Mouse (Mus musculus) stomach, embryonic 15.5 days (tissue): ENCODE data around the gene Il1rn. TPM values are rescaled to one million over a fixed set of nuclear protein-coding genes. Genes with fewer than 3 reads are reported as not detected.

Experiments used
- ATAC-seq: fragments of 200-750 bp; cut with Nextera tagmentation; 2 replicates; pipeline ENCODE4 v1.8.0; 2017; ENCODE audit warnings: low read depth, moderate number of reproducible peaks, moderate TSS enrichment; ENCODE audit not compliant: insufficient read depth, low FRiP score
- H3K27ac ChIP-seq: fragments of 300-500 bp; sonication (generic); 2 replicates; pipeline ENCODE4 v1.5.1; 2015; ENCODE audit warnings: mild to moderate bottlenecking, inconsistent platforms
- H3K27me3 ChIP-seq: fragments of 300-500 bp; sonication (generic); replicated peaks from 2 replicates; pipeline ENCODE4 v1.6.1; 2015; ENCODE audit warnings: inconsistent platforms
- H3K36me3 ChIP-seq: fragments of 300-500 bp; sonication (generic); 2 replicates; pipeline ENCODE4 v1.6.1; 2015; ENCODE audit warnings: inconsistent platforms
- H3K4me1 ChIP-seq: fragments of 300-500 bp; sonication (generic); 2 replicates; pipeline ENCODE4 v1.6.1; 2015; ENCODE audit warnings: inconsistent platforms
- H3K4me2 ChIP-seq: fragments of 300-500 bp; sonication (generic); 2 replicates; pipeline ENCODE4 v1.6.1; 2015; ENCODE audit warnings: mild to moderate bottlenecking, inconsistent platforms
- H3K4me3 ChIP-seq: fragments of 300-500 bp; sonication (generic); replicated peaks from 2 replicates; pipeline ENCODE4 v1.5.1; 2015; ENCODE audit warnings: inconsistent platforms
- H3K9ac ChIP-seq: fragments of 300-500 bp; sonication (generic); 2 replicates; pipeline ENCODE4 v1.6.1; 2015; ENCODE audit warnings: inconsistent platforms
- H3K9me3 ChIP-seq: fragments of 300-500 bp; sonication (generic); 2 replicates; pipeline ENCODE4 v1.6.1; 2016; ENCODE audit warnings: inconsistent platforms
- WGBS: fragments of 180-500 bp; shearing (Covaris S2); methylation state at CpG from one replicate; pipeline ENCODE4 v1.1.7; 2015; 5-methylcytosine and 5-hydroxymethylcytosine counted together
- polyA plus RNA-seq: library from polyadenylated mRNA; unstranded; fragments of >200 nt; fragmentation: Nextera tagmentation; extraction: Ambion mirVana; gene quantifications from 2 replicates; pipeline ENCODE4 v1.2.1, GENCODE M21; 2015

Gene Il1rn
- 4.7 and 7.3 TPM in 2 replicates for polyA plus RNA-seq

- H3K4me2 ChIP-seq, result no peak within 1 kb of the TSS
- peak; percentile 53; the same call in 1 of the 2 replicates for ATAC-seq
- H3K9ac ChIP-seq, result no peak within 1 kb of the TSS
- H3K4me3 ChIP-seq, result no peak within 1 kb of the TSS
- WGBS, result 63% methylated on average over 2 of the region's 2 CpGs
- no peaks in the 10 kb centered on the region for H3K27me3 ChIP-seq
- H3K4me1 ChIP-seq, result no peaks in the 10 kb centered on the region
- peak within 1 kb of the TSS; percentile 22; the same call in 1 of the 2 replicates for H3K27ac ChIP-seq
- no peaks in the 10 kb centered on the region for H3K36me3 ChIP-seq
- H3K9me3 ChIP-seq, result no peaks in the 10 kb centered on the region
Measured at GRCm38 (mm10) chr2:24336545-24336944, at the start of gene Il1rn. TSS of gene Il1rn (plus strand) at chr2:24336853.

- ATAC-seq, result no peak
- no peaks in the 10 kb centered on the region for H3K4me1 ChIP-seq
- H3K4me3 ChIP-seq, result no peak within 1 kb of the TSS
- no peak within 1 kb of the TSS for H3K9ac ChIP-seq
- H3K27ac ChIP-seq, result no peak within 1 kb of the TSS
- H3K36me3 ChIP-seq, result no peaks in the 10 kb centered on the region
- WGBS, result 66% methylated on average over 5 of the region's 5 CpGs
- H3K9me3 ChIP-seq, result no peaks in the 10 kb centered on the region
- no peak within 1 kb of the TSS for H3K4me2 ChIP-seq
- no peaks in the 10 kb centered on the region for H3K27me3 ChIP-seq
Measured at GRCm38 (mm10) chr2:24290896-24291295, 45.8 kb upstream of the Il1rn start, which contains the start of gene Il1f10. TSS of gene Il1f10 (plus strand) at chr2:24291196.

GRCm38 (mm10) chr2:24294616-24295015 is 42.0 kb upstream of the Il1rn start:
- no peak overlapping the region for H3K4me2 ChIP-seq
- no peaks in the 10 kb centered on the region for H3K9me3 ChIP-seq
- no peaks in the 10 kb centered on the region for H3K4me1 ChIP-seq
- no peak overlapping the region for H3K9ac ChIP-seq
- H3K4me3 ChIP-seq, result no peak overlapping the region
- no peak for ATAC-seq
- WGBS, result 28% methylated on average over 1 of the region's 1 CpGs
- H3K27me3 ChIP-seq, result no peaks in the 10 kb centered on the region
- H3K27ac ChIP-seq, result no peak overlapping the region
- H3K36me3 ChIP-seq, result no peaks in the 10 kb centered on the region

- Histone ChIP-seq H3K27ac (no peak overlapping the region), H3K4me1 (no peaks in the 10 kb centered on the region), H3K4me2 (no peak overlapping the region), H3K36me3 (no peaks in the 10 kb centered on the region), H3K27me3 (no peaks in the 10 kb centered on the region), H3K9ac (no peak overlapping the region), H3K4me3 (no peak overlapping the region), H3K9me3 (no peaks in the 10 kb centered on the region)
- WGBS, result 4% methylated on average over 3 of the region's 3 CpGs
- ATAC-seq, result no peak
Measured at GRCm38 (mm10) chr2:24296837-24297236, 39.8 kb upstream of the Il1rn start.

- H3K4me1 ChIP-seq, result no peaks in the 10 kb centered on the region
- no peak overlapping the region for H3K27ac ChIP-seq
- 56% methylated on average over 6 of the region's 6 CpGs for WGBS
- H3K36me3 ChIP-seq, result no peaks in the 10 kb centered on the region
- no peaks in the 10 kb centered on the region for H3K9me3 ChIP-seq
- no peaks in the 10 kb centered on the region for H3K27me3 ChIP-seq
- no peak overlapping the region for H3K4me2 ChIP-seq
- no peak overlapping the region for H3K9ac ChIP-seq
- H3K4me3 ChIP-seq, result no peak overlapping the region
- ATAC-seq, result no peak; the same call in 1 of the 2 replicates
Measured at GRCm38 (mm10) chr2:24311302-24312001, 25.2 kb upstream of the Il1rn start.

GRCm38 (mm10) chr2:24316919-24317318 is 19.7 kb upstream of the Il1rn start:
- no peak for ATAC-seq
- no peaks in the 10 kb centered on the region for H3K9me3 ChIP-seq
- no peak overlapping the region for H3K9ac ChIP-seq
- H3K4me1 ChIP-seq, result no peaks in the 10 kb centered on the region
- H3K36me3 ChIP-seq, result no peaks in the 10 kb centered on the region
- 73% methylated on average over 1 of the region's 1 CpGs for WGBS
- H3K4me3 ChIP-seq, result no peak overlapping the region
- no peak overlapping the region for H3K4me2 ChIP-seq
- no peak overlapping the region for H3K27ac ChIP-seq
- no peaks in the 10 kb centered on the region for H3K27me3 ChIP-seq

GRCm38 (mm10) chr2:24317919-24318598 is 18.6 kb upstream of the Il1rn start:
- Histone ChIP-seq H3K4me3 (no peak overlapping the region), H3K4me2 (no peak overlapping the region), H3K9me3 (no peaks in the 10 kb centered on the region), H3K27me3 (no peaks in the 10 kb centered on the region), H3K4me1 (no peaks in the 10 kb centered on the region), H3K27ac (no peak overlapping the region), H3K36me3 (no peaks in the 10 kb centered on the region), H3K9ac (no peak overlapping the region)
- WGBS, result 67% methylated on average over 4 of the region's 4 CpGs
- ATAC-seq, result no peak

- 45% methylated on average over 3 of the region's 3 CpGs for WGBS
- H3K4me1 ChIP-seq, result no peaks in the 10 kb centered on the region
- H3K27ac ChIP-seq, result peak overlapping the region; percentile 22; the same call in 1 of the 2 replicates
- H3K4me2 ChIP-seq, result no peak overlapping the region
- no peaks in the 10 kb centered on the region for H3K36me3 ChIP-seq
- H3K27me3 ChIP-seq, result no peaks in the 10 kb centered on the region
- no peak overlapping the region for H3K4me3 ChIP-seq
- H3K9ac ChIP-seq, result no peak overlapping the region
- H3K9me3 ChIP-seq, result no peaks in the 10 kb centered on the region
- peak; percentile 71; the same call in 1 of the 2 replicates for ATAC-seq
Measured at GRCm38 (mm10) chr2:24335333-24335732, 1.3 kb upstream of the Il1rn start.

- H3K9ac ChIP-seq, result no peak overlapping the region
- no peaks in the 10 kb centered on the region for H3K27me3 ChIP-seq
- no peak overlapping the region for H3K4me3 ChIP-seq
- H3K9me3 ChIP-seq, result no peaks in the 10 kb centered on the region
- no peaks in the 10 kb centered on the region for H3K4me1 ChIP-seq
- H3K36me3 ChIP-seq, result no peaks in the 10 kb centered on the region
- no peak for ATAC-seq
- WGBS, result 66% methylated on average over 3 of the region's 3 CpGs
- H3K4me2 ChIP-seq, result no peak overlapping the region
- no peak overlapping the region for H3K27ac ChIP-seq
Measured at GRCm38 (mm10) chr2:24341395-24341885, 4.8 kb downstream of the Il1rn start.

GRCm38 (mm10) chr2:24344619-24345018 is 8.0 kb downstream of the Il1rn start:
- ATAC-seq, result no peak

GRCm38 (mm10) chr2:24345056-24345455 is 8.4 kb downstream of the Il1rn start:
- H3K27ac ChIP-seq, result no peak overlapping the region
- WGBS, result 78% methylated on average over 8 of the region's 8 CpGs

More at GRCm38 (mm10) chr2:24344619-24345018, 8.0 kb downstream of the Il1rn start:
- WGBS, result 39% methylated on average over 4 of the region's 4 CpGs
- Histone ChIP-seq H3K36me3 (no peaks in the 10 kb centered on the region), H3K9ac (no peak overlapping the region), H3K27me3 (no peaks in the 10 kb centered on the region), H3K4me1 (no peaks in the 10 kb centered on the region), H3K4me2 (no peak overlapping the region), H3K4me3 (no peak overlapping the region), H3K9me3 (no peaks in the 10 kb centered on the region), H3K27ac (no peak overlapping the region)

GRCm38 (mm10) chr2:24347926-24348325 is 11.3 kb downstream of the Il1rn start:
- Histone ChIP-seq H3K36me3 (no peaks in the 10 kb centered on the region), H3K27ac (no peak overlapping the region), H3K9ac (no peak overlapping the region), H3K4me2 (no peak overlapping the region), H3K4me3 (no peak overlapping the region), H3K4me1 (no peaks in the 10 kb centered on the region), H3K27me3 (no peaks in the 10 kb centered on the region), H3K9me3 (no peaks in the 10 kb centered on the region)
- 73% methylated on average over 1 of the region's 1 CpGs for WGBS
- ATAC-seq, result no peak

More at GRCm38 (mm10) chr2:24345056-24345455, 8.4 kb downstream of the Il1rn start:
- Histone ChIP-seq H3K9ac (no peak overlapping the region), H3K4me1 (no peaks in the 10 kb centered on the region), H3K27me3 (no peaks in the 10 kb centered on the region), H3K4me2 (no peak overlapping the region), H3K4me3 (no peak overlapping the region), H3K36me3 (no peaks in the 10 kb centered on the region), H3K9me3 (no peaks in the 10 kb centered on the region)
- ATAC-seq, result no peak
